Mouse (Mus musculus) CD8-positive naive resting alpha-beta T cell, adult 2 months (primary cell): ENCODE results near the gene Kdm7a.

Experiments
- DNase-seq, 2 experiments: peaks; one replicate each; pipeline ENCODE4 v3.0.0; 2022; ENCODE audit warnings: low read depth in 2 of 2, low spot score in 2 of 2

Kdm7a gene

GRCm38 (mm10) chr6:39206581-39207461 lies at the start of gene Kdm7a:
TSS of gene Kdm7a (minus strand) at chr6:39206789.
- DNase-seq = peak; percentile 75 to 80

DNA sequence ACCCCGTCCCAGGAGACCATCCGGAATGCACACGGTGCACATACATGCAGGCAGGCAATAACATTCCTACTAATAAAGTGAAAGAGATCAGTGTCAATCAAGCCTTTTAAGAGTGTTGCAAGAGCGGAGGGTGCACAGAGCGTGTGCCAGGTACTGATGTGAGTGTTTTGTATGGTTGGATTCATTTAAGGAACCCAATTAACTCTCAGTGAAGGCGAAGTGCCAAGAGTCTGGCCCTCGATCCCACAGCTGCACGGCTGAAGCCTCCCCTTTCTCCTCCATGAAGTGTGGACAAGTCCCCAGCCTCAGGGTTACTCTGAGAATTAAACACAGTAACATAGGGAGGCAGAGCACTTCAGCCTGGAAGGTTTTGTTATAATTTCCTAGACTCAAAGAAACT lies 48.7 kb upstream of the Kdm7a start:
- no peak for DNase-seq

GRCm38 (mm10) chr6:39250055-39250454 lies 43.5 kb upstream of the Kdm7a start:
- no peak for DNase-seq

GRCm38 (mm10) chr6:39249176-39249770 lies 42.7 kb upstream of the Kdm7a start:
- no peak for DNase-seq

- no peak for DNase-seq
Measured at GRCm38 (mm10) chr6:39244066-39244465, 37.5 kb upstream of the Kdm7a start.

DNA sequence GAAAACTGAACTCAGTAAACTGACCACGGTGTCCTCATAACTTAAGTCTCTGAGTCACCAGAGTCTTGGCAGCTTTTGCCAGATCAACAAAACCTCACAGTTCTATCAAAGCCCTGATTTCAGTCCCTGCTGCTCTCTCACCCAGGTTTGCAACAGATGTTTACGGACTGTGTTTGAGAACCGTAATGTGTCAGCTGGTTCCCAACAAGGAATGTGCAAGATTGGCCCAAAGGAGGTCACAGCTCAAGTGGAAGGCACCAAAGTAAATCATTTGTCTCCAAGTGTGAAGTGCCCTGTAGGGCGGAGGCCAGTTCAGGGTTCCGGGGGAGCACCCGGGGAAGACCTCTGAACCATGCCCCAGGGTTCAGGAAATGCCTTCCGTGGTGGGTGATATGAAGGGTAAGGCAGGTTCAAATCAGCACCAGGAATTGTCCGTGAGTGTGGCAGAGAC lies 36.9 kb upstream of the Kdm7a start:
- DNase-seq = no peak

GRCm38 (mm10) chr6:39242718-39243471 lies 36.3 kb upstream of the Kdm7a start:
- no peak for DNase-seq

DNA sequence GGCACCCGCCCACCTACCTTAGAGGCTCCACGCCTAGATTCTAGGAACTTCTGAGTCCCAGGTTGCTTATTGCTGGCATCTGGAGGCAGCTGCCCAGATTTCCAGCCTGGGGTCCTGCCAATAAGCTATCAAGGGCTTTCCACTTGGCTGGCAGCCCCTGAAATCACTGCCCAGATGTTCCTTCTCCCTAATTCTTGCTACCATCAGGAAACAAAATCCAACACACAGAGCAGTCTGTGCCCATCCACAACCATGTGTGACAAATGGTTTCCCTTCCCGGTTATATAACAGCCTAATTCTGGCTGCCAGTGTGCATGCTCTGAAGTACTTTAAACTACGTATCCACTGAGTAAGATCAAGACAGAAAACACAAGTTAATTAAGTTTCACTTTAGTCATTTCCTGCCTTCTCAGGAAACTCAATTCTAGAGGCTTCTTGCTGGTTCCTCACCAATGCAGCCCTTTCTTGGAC lies 34.9 kb upstream of the Kdm7a start:
- peak; percentile 14 to 30 for DNase-seq

DNA sequence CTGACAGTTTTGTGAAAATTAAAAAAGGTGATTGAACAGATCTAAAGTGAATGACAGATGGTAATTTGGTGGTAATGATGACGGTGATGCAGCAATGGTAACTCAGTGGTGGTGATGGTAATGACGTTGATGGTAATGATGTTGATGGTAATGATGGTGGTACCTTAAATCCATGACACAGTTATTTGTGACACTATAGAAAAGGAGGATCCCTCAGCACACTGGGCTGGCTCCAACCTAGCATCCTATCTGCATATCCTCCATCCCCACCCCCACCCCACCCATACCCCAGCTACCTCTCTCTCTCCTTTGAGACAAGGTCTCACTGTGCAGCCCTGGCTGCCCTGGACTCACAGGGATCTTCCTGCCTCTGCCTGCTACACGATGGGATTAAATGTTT lies 34.4 kb upstream of the Kdm7a start:
- no peak for DNase-seq

DNA sequence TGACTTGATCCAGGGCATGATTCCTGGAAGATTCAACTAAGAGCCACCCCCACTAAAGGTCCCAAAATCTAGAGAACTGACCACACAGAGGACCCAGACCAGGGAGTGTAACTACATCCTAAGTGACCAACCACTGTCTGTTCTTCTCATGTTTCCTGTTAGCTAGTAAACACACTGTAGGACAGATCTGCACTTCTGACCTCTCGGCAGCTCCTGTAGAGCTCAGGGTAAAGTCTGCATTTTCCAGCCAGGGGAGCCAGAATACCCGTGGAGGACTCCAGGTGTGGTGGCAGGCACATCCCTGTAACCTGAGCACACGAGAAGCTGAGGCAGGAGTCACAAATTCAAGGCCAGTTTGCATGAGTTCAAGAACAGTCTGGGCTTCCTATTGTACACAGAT lies 31.3 kb upstream of the Kdm7a start:
- DNase-seq = no peak

DNA sequence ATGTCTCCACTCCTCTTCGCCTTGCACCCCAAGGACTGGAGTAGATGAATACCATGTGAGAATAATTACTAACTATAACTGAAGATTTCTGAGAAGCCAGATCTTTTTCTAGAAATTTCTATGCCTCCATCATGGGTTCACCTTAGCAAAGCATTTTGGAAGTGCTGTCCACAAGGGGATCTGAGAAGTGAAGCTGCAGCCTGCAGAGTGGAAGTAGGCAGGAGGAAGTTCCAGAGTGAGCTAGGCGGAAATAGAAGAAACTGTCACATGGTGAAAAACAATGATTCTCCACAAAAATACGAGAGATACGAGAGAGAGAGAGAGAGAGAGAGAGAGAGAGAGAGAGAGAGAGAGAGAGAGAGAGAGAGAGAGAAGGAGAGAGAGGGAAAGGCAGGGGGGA lies 26.0 kb upstream of the Kdm7a start:
- DNase-seq = no peak

GRCm38 (mm10) chr6:39230664-39231063 lies 24.1 kb upstream of the Kdm7a start:
- no peak for DNase-seq

DNA sequence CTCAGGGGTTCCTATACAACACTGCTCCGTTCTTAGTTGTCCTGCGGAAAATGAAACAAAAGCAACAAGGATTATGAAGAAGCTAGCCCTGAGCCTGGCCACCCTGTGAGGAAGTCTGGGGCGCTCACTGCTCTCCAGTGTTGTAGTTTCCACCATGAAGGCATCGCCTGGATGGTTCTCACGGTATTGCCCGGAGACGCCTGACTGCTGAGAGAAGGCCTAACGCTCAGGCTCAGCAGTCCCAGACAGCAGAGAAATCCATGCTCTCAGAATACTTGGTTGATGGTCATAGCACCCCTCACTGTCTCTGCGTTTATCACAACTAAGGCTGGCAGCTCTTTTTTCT lies 20.0 kb upstream of the Kdm7a start:
- DNase-seq = no peak

- DNase-seq = no peak
Measured at GRCm38 (mm10) chr6:39225876-39226609, 19.5 kb upstream of the Kdm7a start.

GRCm38 (mm10) chr6:39223328-39223885 lies 16.8 kb upstream of the Kdm7a start:
- DNase-seq = no peak

GRCm38 (mm10) chr6:39222487-39222886 lies 15.9 kb upstream of the Kdm7a start:
- no peak for DNase-seq

DNA sequence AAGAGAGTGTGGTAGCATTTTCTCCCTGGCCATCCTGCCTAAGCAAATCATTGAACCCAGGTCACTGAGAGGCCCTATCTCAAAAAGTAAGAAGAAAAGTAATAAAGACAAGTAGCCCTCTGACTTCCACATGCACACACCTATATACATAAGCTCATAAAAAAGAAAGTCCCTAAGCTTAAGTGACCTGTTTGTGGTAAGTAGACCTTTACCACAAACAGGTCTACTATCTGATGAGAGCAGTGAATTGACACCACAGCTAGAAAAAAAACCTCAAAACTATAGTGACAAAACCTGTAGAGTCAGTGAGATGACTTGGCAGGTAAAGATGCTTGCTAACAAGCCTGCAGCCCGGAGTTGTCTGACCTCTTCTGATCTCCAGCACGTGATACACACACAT lies 11.4 kb upstream of the Kdm7a start:
- no peak for DNase-seq

GRCm38 (mm10) chr6:39217138-39217537 lies 10.5 kb upstream of the Kdm7a start:
- DNase-seq = no peak

GRCm38 (mm10) chr6:39214949-39215606 lies 8.5 kb upstream of the Kdm7a start:
- DNase-seq = no peak

DNA sequence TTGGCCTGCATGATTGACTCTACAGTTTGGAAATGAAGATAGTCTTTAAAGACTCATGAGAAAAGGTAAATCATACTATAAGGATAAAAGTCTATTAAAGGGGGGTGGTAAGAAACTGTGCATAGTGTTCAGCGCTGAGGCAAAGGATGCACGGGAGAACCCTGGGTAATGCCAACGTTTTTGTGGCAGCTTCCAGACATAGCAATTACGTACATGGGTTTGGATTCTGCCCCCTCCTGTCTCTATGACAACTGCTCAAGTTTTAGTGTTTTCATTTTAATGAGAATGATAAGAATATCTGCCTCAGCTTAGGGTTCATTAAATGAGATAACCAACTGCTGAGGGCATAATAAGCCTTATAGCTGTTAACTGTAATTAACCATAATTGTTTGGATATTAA lies 3.1 kb upstream of the Kdm7a start:
- DNase-seq = no peak
